Mouse (Mus musculus) adrenal gland, adult 10 weeks (tissue): Measurements from ENCODE around the gene Olfr1406. TPM values are rescaled to one million over a fixed set of nuclear protein-coding genes. Genes with fewer than 3 reads are reported as not detected.

Experiments
- polyA plus RNA-seq: library from polyadenylated mRNA; stranded (reverse); fragments of 350-450 nt; fragmentation: Illumina TruSeq; extraction: RNeasy Lipid Tissue Mini Kit (QIAGEN cat#74804); gene quantifications from one replicate; pipeline ENCODE4 v1.2.3, GENCODE M21; 2014; ENCODE audit warnings: low read depth, low replicate concordance

The Olfr1406 gene
- polyA plus RNA-seq: not detected

DNA sequence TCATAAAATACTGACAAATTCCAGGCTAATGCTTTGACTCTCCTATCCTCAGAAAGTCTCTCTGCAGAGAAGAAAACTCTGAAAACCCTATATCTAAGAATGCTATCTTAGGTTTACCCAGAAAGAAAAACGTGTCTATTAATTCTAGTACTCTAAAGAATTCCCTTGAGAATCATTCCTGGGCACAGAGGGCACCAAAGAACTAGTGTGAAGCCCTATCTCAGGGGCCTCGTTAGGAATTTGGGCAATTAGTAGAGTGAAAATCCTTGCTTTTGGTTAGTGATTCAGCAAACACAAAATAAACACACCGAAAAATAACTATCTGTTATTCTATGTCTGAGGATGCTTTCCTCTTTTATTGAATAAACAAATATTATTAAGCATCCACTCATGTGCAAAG, at the start of gene Olfr1406:
Olfr1406 (minus strand) TSS at position 101 of the 400 bp plus-strand sequence.

DNA sequence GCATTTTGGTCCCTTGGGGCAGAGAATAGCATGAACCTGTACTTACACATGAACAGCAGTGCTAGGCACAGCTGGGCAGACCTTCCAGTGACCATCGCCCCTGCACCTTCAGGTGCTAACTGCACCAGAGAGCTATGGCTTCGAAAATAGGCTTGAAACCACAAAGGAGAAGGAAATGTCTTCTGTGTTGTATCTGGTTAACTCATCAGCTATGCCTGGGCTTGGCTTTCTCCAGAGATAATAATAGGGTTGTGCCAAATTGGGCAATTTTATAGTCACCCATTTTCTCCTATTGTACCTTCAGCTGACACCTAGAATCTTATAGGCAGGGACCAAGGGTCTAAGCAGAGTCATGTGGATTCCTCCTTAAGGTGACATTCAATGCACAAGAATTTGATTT, 36.6 kb upstream of the Olfr1406 start, which contains the start of gene Fcer1a:
Fcer1a (minus strand) TSS at position 134 of the 400 bp plus-strand sequence.

DNA sequence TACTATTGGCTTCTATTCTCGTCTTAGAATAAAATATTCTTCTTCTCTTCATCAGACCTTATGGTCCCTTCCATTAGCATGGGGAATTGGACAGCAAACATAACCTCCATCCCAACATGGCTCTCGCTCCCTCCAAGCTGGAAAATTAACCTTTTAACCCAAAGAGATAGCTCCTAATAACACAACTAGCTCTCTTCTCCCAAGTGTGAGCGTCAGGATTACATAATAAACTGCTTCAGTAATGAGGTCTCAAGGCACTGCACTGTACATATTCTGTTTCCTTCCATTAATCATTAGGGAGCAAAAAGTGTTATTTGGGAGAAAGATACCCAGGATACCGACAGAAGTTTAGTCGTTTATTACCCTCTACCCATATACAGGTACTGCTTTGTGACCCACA, 21.7 kb upstream of the Olfr1406 start, which contains the start of gene Olfr1404:
Olfr1404 (plus strand) TSS at position 301 of the 400 bp plus-strand sequence.

DNA sequence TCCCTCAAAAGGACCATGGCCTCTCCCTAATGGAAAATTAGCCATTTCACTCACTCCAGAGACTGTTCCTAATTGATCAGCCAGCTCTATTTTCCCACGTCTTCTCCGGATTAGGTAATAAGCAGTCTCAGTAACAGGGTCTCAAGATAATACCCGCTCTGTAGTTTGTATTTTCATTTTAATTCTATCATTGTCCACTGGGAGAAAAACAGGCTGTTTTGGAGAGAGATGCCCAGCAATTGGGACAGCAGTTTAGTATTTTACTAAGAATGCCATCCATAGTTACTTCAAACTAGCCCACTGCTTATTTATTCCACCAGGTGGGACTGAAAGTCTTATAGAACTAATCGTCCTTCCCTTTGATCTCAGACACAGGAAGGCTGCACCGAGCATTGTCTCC, 7.1 kb upstream of the Olfr1406 start, which contains the start of gene Olfr218:
Olfr218 (plus strand) TSS at position 301 of the 400 bp plus-strand sequence.

DNA sequence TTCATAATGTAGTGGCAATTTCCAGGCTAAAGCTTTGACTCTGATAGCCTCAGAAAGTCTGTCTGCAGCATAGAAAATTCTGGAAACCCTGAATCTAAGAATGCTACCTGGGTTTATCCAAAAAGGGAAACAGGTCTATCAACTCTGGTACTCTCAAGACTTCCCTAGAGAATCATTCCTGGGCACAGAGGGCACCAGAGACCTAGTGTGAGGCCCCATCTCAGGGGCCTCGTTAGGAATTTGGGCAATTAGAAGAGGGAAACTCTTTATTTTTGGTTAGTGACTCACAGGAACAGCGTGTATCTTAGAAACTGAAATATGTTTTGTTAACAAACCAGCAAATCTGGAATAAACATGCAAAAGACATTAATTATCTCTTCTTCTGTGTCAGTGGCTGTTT, 53.2 kb downstream of the Olfr1406 start, which contains the start of gene Olfr1408:
Olfr1408 (minus strand) TSS at position 101 of the 400 bp plus-strand sequence.

Other genes starting within 250 kb of the Olfr1406 start
- not detected for gene Olfr16, start 240.2 kb downstream of the Olfr1406 start, polyA plus RNA-seq
- gene Olfr1408, start 53.3 kb downstream of the Olfr1406 start, polyA plus RNA-seq: not detected
- not detected for gene Olfr218, start 7.2 kb upstream of the Olfr1406 start, polyA plus RNA-seq
- not detected for gene Olfr1404, start 21.8 kb upstream of the Olfr1406 start, polyA plus RNA-seq
- 1.7 TPM for gene Fcer1a, start 36.6 kb upstream of the Olfr1406 start, polyA plus RNA-seq
- not detected for gene Olfr418, start 75.4 kb upstream of the Olfr1406 start, polyA plus RNA-seq
- gene Mptx2, start 87.1 kb upstream of the Olfr1406 start, polyA plus RNA-seq: not detected
- gene Ackr1, start 143.1 kb upstream of the Olfr1406 start, polyA plus RNA-seq: not detected
- gene Aim2, start 160.2 kb upstream of the Olfr1406 start, polyA plus RNA-seq: 2.6 TPM
- gene Cadm3, start 177.1 kb upstream of the Olfr1406 start, polyA plus RNA-seq: 1.2 TPM